Mouse (Mus musculus) intestine, embryonic 16.5 days (tissue): ENCODE results near the gene Ncoa1. TPM values are rescaled to one million over a fixed set of nuclear protein-coding genes. Genes with fewer than 3 reads are reported as not detected.
A peak's percentile ranks its signal among the peaks of the same experiment; 100 is the strongest.

Experiments used
- ATAC-seq: fragments of 200-750 bp; cut with Nextera tagmentation; 2 replicates; pipeline ENCODE4 v1.8.0; 2017; ENCODE audit warnings: moderate TSS enrichment, moderate library complexity
- H3K27ac ChIP-seq: fragments of 300-500 bp; sonication (generic); 2 replicates; pipeline ENCODE4 v1.5.1; 2014; ENCODE audit warnings: mild to moderate bottlenecking, low read length
- H3K27me3 ChIP-seq: fragments of 300-500 bp; sonication (generic); replicated peaks from 2 replicates; pipeline ENCODE4 v1.6.1; 2014; ENCODE audit warnings: low read length, control low read depth, mixed read lengths; ENCODE audit not compliant: control insufficient read depth, insufficient read depth
- H3K36me3 ChIP-seq: fragments of 300-500 bp; sonication (generic); 2 replicates; pipeline ENCODE4 v1.6.1; 2014; ENCODE audit warnings: low read length, control low read depth; ENCODE audit not compliant: control insufficient read depth, insufficient read depth
- H3K4me1 ChIP-seq: fragments of 300-500 bp; sonication (generic); 2 replicates; pipeline ENCODE4 v1.6.1; 2014; ENCODE audit warnings: low read length, control low read depth, mixed read lengths; ENCODE audit not compliant: control insufficient read depth, insufficient read depth
- H3K4me2 ChIP-seq: fragments of 300-500 bp; sonication (generic); 2 replicates; pipeline ENCODE4 v1.6.1; 2014; ENCODE audit warnings: low read depth, low read length, control low read depth
- H3K4me3 ChIP-seq: fragments of 300-500 bp; sonication (generic); 2 replicates; pipeline ENCODE4 v1.5.1; 2014; ENCODE audit warnings: mild to moderate bottlenecking, low read length
- H3K9ac ChIP-seq: fragments of 300-500 bp; sonication (generic); 2 replicates; pipeline ENCODE4 v1.6.1; 2014; ENCODE audit warnings: low read depth, low read length
- H3K9me3 ChIP-seq: fragments of 300-500 bp; sonication (generic); 2 replicates; pipeline ENCODE4 v1.6.1; 2016; ENCODE audit warnings: low read length, control low read depth; ENCODE audit not compliant: control insufficient read depth
- WGBS: fragments of 180-500 bp; shearing (Covaris S2); extraction: QIAGEN DNeasy Blood & Tissue Kit; methylation state at CpG from one replicate; pipeline ENCODE4 v1.1.7; 2014; 5-methylcytosine and 5-hydroxymethylcytosine counted together
- polyA plus RNA-seq: library from polyadenylated mRNA; unstranded; fragments of >200 nt; fragmentation: Nextera tagmentation; extraction: Ambion mirVana; gene quantifications from 2 replicates; pipeline ENCODE4 v1.2.1, GENCODE M21; 2015

The Ncoa1 gene
- polyA plus RNA-seq, 1 experiment from 2014 or later, result 4.7 TPM

DNA sequence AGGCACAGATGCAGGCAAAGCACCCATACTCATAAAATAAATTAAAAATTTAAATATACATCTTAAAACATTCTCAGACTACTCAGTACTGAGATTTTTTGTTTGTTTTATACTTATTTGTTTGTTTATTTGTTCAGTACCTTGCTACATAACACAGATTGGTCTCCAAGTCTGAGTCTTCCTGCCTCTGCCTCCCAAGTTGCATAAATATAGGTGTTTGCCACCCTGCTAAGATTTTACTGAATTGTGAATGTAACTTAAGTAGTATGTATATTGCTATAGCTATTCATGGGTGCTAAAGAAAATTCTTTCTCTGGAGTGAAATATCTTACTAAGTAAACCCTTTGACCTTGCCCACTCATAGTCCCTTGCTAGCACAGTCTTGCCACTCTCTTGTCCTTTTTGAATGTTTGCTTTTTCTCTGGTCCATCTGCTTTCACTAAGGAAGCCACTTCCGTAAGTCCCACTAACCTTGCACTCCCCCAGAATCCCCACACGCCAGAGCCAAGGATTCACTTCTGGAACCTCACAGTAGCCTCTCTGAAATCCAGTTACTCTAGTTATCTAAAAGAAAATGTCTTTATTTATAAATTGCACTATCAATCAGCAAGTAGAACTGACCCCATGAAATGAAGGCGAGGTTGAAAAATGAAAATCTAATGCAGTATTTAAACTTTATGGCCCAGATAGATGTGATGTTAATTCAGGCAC lies 2.3 kb upstream of the Ncoa1 start:
- no peak for ATAC-seq
- WGBS, result 83% methylated on average over 3 of the region's 3 CpGs
- peaks cover 11% of the 10 kb centered on the region for H3K4me1 ChIP-seq
- H3K36me3 ChIP-seq, result no peaks in the 10 kb centered on the region
- H3K4me2 ChIP-seq, result no peak overlapping the region
- no peaks in the 10 kb centered on the region for H3K27me3 ChIP-seq
- no peaks in the 10 kb centered on the region for H3K9me3 ChIP-seq
- no peak overlapping the region for H3K27ac ChIP-seq
- H3K9ac ChIP-seq, result no peak overlapping the region
- no peak overlapping the region for H3K4me3 ChIP-seq

DNA sequence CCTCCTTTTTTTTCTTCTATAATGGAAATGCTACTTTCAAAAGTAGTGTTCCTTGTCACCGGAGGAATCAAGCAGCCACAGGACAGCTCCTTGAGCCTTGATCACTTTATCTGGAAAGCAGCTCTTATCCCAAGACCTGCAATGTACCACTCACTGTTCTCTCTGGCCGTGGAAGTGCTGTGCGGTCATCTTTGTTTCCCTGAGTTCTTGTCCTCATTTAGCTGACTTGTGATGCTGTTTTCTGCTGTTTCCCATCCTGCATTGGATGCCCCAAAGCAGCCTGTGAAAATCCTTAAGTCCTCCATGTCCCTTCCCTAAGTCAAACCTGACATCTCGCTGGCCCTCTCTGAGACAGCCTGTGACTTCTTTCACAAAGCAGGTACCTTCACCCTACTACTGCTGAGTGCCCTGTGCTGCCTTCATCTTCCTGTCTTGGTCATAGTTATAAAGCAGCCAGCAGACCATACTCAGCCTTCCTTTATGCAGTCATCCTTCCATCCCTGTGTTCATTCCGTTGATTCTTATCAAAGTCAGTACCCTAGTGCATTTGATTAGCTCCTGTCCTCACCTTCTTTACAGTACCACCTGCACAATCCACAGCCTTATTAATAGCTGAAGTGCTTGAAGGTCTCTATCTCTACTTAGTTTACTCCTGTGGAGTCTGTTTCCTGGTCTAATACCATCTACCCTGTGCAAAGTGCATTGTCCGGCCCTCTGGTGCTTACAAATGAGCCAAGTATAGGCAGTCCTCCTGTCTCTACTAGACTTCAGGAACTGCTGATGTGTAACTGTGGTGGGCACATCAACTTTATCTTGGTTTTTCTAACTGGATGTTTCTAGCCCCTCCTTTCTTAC lies 1.2 kb upstream of the Ncoa1 start:
- no peak overlapping the region for H3K4me2 ChIP-seq
- no peak overlapping the region for H3K9ac ChIP-seq
- no peak overlapping the region for H3K4me3 ChIP-seq
- H3K27me3 ChIP-seq, result no peaks in the 10 kb centered on the region
- H3K36me3 ChIP-seq, result no peaks in the 10 kb centered on the region
- H3K9me3 ChIP-seq, result no peaks in the 10 kb centered on the region
- H3K4me1 ChIP-seq, result peaks cover 11% of the 10 kb centered on the region
- 73% methylated on average over 6 of the region's 6 CpGs for WGBS
- no peak overlapping the region for H3K27ac ChIP-seq
- ATAC-seq, result no peak

DNA sequence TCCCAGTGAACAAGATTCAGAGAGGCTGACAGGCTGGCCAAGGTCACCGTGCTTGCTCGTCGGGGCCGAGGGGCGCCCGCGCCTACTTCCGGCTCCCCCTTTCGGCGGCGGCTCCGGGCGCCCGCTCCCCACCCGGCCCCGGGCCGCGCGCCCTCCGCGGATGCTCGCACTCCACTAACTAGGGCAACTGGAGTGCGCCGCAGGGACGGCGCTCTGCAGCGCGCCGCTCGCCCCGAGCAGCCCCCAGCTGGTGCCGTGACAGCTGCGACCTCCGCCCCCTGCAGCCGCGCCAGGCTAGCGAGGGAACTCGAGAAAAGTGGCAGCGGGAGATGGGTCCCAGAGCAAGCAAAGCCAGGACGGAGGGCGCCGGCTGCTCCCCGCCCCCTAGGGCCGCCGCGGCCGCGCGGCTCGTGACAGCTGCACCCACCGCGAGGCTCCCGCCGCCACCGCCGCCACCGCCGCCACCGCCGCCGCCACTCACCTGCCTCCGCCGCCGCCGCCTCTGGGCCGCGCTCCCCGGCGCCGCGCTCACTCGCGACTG lies 621 bp downstream of the Ncoa1 start:
- ATAC-seq, result peak; percentile 74
- peaks cover 11% of the 10 kb centered on the region for H3K4me1 ChIP-seq
- peak overlapping the region; percentile 93 for H3K4me3 ChIP-seq
- H3K36me3 ChIP-seq, result no peaks in the 10 kb centered on the region
- WGBS, result under 1% methylated on average over 41 of the region's 73 CpGs
- no peaks in the 10 kb centered on the region for H3K9me3 ChIP-seq
- peak overlapping the region; percentile 97 for H3K9ac ChIP-seq
- H3K27ac ChIP-seq, result peak overlapping the region; percentile 90
- H3K4me2 ChIP-seq, result peak overlapping the region; percentile 88
- H3K27me3 ChIP-seq, result no peaks in the 10 kb centered on the region

DNA sequence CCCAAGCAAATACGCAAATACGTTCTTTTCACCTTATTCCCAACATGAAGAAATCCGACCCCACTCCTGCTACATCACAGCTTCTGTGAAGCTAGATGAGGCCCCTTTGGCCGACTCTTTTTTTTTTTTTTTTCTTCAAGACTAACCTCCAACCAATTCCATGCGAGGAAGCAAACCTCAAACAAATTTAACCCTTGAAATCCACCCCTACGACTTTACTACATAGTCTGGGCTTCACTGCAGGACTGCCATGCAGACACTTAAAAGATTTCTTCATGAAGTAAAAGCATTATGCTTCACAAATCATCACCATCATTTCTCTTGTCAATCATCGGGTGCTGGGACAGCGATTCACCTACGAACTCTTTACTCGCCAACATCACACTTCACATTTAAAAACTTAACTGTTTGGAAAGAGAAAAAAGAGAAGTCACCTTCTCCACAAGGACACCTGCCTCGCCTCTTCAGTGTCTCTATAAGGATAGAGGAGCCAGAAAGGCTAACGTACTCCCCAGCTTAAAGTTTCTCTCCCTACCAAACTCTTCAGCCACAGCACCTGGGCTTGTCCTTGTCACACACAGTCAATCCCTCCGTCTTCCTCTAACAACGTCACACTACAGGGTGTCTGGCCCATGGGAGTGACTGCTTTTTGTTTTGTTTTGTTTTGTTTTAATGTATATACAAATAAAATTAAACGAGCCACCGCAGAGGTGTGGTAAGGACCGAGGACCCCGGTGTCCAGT lies 1.6 kb downstream of the Ncoa1 start:
- peak overlapping the region; percentile 88 for H3K4me2 ChIP-seq
- H3K36me3 ChIP-seq, result no peaks in the 10 kb centered on the region
- H3K4me1 ChIP-seq, result peaks cover 11% of the 10 kb centered on the region
- ATAC-seq, result 0 out of 2 replicates have a peak, but pooled peaks have one; percentile 2
- no peaks in the 10 kb centered on the region for H3K27me3 ChIP-seq
- H3K4me3 ChIP-seq, result peak overlapping the region; percentile 93
- H3K27ac ChIP-seq, result no peak overlapping the region
- H3K9ac ChIP-seq, result peak overlapping the region; percentile 97
- WGBS, result 17% methylated on average over 18 of the region's 18 CpGs
- no peaks in the 10 kb centered on the region for H3K9me3 ChIP-seq

DNA sequence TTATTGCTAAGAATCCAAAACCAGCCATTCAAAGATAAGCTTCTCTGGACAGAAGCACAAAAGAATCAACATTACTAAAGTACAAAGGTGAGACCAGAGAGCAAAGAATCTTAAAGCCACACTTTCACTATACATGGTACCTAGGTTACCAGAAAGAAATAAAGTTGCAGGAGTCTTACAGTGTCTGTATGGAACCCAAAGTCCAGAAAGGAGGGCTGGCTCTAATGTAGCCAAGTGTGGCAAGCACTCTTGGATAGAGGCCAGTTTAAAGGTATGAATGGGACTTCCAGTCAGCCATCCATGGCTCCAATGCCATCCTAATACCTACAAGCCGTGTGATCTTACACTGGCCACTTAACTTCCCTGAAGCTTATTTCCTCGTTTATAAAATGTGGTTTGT lies 7.9 kb downstream of the Ncoa1 start:
- no peak overlapping the region for H3K9ac ChIP-seq
- no peak overlapping the region for H3K4me3 ChIP-seq
- ATAC-seq, result peak; percentile 87
- H3K4me2 ChIP-seq, result peak overlapping the region; percentile 12; the same call in 1 of the 2 replicates
- H3K27ac ChIP-seq, result no peak overlapping the region
- 49% methylated on average over 2 of the region's 2 CpGs for WGBS
- no peaks in the 10 kb centered on the region for H3K27me3 ChIP-seq
- no peaks in the 10 kb centered on the region for H3K9me3 ChIP-seq
- peaks cover 7% of the 10 kb centered on the region; the same call in 1 of the 2 replicates for H3K4me1 ChIP-seq
- no peaks in the 10 kb centered on the region for H3K36me3 ChIP-seq

DNA sequence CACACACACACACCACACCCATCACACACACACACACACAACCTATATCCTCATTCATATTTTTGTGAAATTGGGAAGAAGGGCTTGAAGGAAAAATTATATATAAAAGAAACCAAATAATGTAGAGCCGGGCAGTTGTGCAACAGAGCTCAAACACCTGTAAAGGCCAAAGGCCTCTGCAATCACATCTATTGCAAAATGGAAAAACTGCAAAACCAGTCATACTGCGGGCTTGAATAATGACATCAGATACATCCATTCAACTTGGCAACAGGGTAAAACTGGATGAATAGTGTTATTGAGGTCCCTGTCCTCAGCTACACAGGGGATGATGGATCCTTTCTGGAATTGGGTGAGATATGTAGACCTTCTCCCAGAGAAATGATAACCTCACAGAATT lies 13.3 kb downstream of the Ncoa1 start:
- H3K27ac ChIP-seq, result no peak overlapping the region
- no peak overlapping the region for H3K9ac ChIP-seq
- H3K9me3 ChIP-seq, result no peaks in the 10 kb centered on the region
- no peaks in the 10 kb centered on the region for H3K36me3 ChIP-seq
- no peaks in the 10 kb centered on the region for H3K27me3 ChIP-seq
- H3K4me1 ChIP-seq, result peaks cover 4% of the 10 kb centered on the region; the same call in 1 of the 2 replicates
- WGBS, result 85% methylated on average over 2 of the region's 2 CpGs
- no peak overlapping the region for H3K4me3 ChIP-seq
- peak; percentile 83 for ATAC-seq
- no peak overlapping the region for H3K4me2 ChIP-seq

DNA sequence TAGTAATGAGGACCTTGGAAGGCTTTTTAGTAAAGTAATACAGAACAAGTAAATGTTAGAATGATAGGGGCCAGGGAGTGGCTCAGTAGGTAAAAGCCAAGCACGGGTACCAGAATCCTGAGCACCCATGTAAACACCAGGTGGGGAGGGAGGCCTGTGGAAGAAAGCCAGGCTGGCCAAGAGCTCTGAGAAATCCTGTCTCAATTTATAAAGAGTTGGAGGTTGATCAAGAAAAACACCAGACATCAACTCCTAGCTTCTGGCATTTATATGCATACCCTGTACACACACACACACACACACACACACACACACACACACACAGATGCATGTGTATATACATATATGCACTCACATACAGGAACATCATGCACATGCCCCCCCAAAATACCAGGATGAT lies 14.6 kb downstream of the Ncoa1 start:
- ATAC-seq, result no peak
- no peak overlapping the region for H3K27ac ChIP-seq
- no peaks in the 10 kb centered on the region for H3K36me3 ChIP-seq
- H3K4me2 ChIP-seq, result no peak overlapping the region
- H3K4me1 ChIP-seq, result no peaks in the 10 kb centered on the region
- H3K4me3 ChIP-seq, result no peak overlapping the region
- no peak overlapping the region for H3K9ac ChIP-seq
- no peaks in the 10 kb centered on the region for H3K27me3 ChIP-seq
- H3K9me3 ChIP-seq, result no peaks in the 10 kb centered on the region
- WGBS, result 56% methylated on average over 1 of the region's 1 CpGs

DNA sequence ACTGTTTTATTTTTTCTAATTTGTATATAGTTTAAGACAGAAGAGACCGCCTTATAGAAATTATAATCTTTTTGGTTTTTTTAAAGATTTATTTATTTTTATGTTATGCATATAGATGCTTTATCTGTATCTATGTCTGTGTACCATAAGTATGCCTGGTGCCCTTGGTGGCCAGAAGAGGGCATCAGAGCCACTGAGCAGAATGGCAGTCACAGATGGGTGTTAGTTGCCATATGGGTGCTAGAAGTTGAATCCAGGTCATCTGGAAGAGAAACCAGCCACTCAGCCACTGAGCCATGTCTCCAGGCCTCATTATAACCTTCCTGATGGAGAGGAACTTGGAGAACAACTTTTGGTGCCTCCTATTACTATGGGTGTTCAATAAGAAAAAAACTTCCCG lies 16.0 kb downstream of the Ncoa1 start:
- no peaks in the 10 kb centered on the region for H3K36me3 ChIP-seq
- WGBS, result 94% methylated on average over 2 of the region's 2 CpGs
- no peak overlapping the region for H3K4me3 ChIP-seq
- no peaks in the 10 kb centered on the region for H3K9me3 ChIP-seq
- no peak overlapping the region for H3K9ac ChIP-seq
- H3K27ac ChIP-seq, result no peak overlapping the region
- no peak overlapping the region for H3K4me2 ChIP-seq
- no peak for ATAC-seq
- no peaks in the 10 kb centered on the region for H3K4me1 ChIP-seq
- no peaks in the 10 kb centered on the region for H3K27me3 ChIP-seq
